Mouse (Mus musculus) thymus, postnatal 14 days (tissue): ENCODE data around the gene Nemf.
"Not testable (repeated sequence)": the region's sequence is repeated elsewhere in the genome, so short reads cannot be mapped to it uniquely, and the experiment has no call there.

Source experiments
- DNase-seq: peaks from one replicate; pipeline ENCODE4 v3.0.0; 2021

The Nemf gene

DNA sequence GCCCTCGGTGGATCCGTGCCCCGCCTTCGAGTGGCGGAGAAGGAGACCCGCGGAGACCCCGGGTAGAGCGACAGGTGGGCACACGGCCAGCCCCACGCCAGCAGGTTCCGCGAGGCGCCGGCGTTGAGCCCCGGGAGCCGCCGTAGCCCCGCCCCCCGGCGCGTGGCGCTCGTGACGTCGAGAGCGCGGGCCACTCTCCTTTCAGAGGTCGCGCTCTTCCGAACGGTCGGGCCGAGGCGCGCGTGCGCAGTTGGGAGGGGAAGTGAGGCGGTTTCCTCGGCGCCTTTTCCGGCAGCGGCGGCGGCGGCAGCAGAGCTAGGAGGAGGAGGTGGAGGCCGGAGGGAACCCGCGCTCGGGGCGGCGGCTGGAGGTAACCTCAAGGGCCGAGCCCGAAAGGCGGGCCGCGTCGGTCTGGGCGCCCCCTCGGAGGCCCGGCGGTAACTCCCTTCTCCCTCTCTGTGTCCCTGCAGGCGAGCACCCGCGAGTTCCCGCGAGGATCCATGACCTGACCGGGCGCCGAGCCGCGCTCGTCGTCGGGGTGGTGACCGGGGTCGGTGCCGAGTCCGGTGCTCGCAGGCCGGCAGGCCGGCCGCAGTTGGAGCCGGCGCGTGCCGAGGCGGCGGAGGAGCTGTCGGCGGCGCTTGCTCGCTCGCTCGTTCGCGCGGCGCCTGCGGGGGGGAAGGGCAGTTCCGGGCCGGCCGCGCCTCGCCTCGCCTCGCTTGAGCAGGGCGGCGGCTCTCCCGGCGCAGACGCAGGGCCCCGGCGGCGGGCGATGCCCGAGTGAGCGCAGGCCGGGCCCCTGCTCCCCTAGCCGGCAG lies 15.1 kb upstream of the Nemf start, which contains the start of the genes Arf6 and Gm9887:
Gene Arf6 (plus strand): TSS at position 297 of the 818 bp plus-strand sequence.
Gene Gm9887 (minus strand): TSS at position 605 of the 818 bp plus-strand sequence.
- DNase-seq: peak; percentile 99

- DNase-seq: peak; percentile 84
Observed at GRCm38 (mm10) chr12:69371421-69371853, 14.5 kb upstream of the Nemf start.

GRCm38 (mm10) chr12:69370936-69371335 lies 14.0 kb upstream of the Nemf start:
- DNase-seq: no peak

GRCm38 (mm10) chr12:69367557-69367956 lies 10.6 kb upstream of the Nemf start:
- no peak for DNase-seq

GRCm38 (mm10) chr12:69366424-69366823 lies 9.5 kb upstream of the Nemf start:
- DNase-seq: peak; percentile 21

DNA sequence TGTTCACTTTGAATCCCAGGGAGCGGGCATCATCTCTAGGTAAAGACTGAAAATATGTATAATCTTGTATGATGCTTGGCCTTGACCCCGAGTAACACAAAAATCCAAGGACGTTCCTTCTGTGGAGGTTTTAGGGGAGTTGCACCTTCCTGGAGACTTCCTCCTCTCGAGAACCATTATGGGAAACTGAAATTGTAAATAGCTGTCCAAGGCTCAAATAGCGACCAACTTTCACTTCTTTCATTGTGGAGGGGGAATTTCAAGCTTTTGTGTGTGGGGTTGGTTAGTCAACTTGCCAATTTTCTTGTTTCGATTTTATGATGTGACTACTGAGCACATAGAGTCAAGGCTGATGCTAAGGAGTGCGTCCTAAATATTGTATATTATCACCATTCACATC lies 8.8 kb upstream of the Nemf start:
- no peak for DNase-seq

DNA sequence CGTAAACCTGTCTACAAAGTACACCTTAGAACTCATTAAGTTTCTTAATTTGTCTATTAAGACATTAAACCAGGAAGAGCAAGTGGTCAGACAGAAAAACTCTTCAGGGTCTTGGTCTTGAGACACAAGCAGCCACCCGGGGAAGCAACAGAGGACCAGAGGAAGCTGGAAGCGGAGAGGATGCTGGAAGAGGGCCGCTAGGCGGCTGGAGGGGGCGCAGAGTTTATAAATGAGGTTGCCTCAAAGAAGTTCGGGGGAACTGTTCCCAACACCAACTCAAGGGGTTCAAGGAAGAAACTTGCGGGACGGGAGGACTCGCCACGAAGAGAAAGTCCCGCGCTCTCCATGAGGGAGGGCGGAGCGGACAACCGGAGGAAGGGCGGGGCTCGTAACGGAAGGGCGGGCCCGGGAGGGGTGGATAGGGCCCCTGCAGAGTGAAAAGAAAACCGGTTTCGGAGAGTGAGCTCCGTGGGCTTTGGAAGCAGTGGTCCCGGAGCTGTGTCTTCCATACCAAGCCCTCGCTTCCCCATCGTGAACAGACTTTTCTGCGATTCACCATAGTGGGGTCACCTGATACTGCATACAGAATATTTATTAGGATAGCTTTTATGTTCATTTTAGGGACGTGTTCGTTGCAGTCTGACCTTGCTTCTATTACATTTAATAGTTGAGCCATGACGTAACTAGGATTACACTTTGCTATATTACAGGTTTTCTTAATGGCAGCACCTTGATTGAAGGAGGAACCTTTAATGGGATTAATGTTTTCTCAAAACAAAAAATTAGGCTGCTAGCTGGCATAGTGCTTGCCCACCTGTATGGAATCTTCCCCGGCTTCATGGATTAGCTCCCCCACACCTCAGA lies 7.2 kb upstream of the Nemf start:
- peak; percentile 88 for DNase-seq

GRCm38 (mm10) chr12:69363110-69363509 lies 6.1 kb upstream of the Nemf start:
- not testable (repeated sequence) for DNase-seq

DNA sequence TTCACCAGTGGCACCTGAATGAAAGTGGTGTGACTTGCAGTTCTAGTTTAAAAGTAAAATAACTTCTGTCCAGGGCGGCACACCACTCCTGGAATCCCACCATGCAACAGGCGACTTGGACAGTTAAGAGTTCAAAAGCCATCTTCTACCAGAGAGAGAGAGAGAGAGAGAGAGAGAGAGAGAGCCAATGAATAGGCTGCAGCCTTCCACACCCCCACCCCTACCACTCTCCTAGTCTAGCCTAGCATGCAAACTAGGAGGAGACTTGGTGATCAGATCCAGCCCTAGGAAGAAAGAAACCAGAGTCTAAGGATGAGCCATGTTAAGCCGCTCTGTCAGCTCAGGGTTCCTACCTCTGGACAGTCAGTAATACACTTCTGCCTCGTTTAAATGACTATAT lies 5.4 kb upstream of the Nemf start:
- DNase-seq: peak; percentile 20

- no peak for DNase-seq
Observed at GRCm38 (mm10) chr12:69361919-69362318, 5.0 kb upstream of the Nemf start.

DNA sequence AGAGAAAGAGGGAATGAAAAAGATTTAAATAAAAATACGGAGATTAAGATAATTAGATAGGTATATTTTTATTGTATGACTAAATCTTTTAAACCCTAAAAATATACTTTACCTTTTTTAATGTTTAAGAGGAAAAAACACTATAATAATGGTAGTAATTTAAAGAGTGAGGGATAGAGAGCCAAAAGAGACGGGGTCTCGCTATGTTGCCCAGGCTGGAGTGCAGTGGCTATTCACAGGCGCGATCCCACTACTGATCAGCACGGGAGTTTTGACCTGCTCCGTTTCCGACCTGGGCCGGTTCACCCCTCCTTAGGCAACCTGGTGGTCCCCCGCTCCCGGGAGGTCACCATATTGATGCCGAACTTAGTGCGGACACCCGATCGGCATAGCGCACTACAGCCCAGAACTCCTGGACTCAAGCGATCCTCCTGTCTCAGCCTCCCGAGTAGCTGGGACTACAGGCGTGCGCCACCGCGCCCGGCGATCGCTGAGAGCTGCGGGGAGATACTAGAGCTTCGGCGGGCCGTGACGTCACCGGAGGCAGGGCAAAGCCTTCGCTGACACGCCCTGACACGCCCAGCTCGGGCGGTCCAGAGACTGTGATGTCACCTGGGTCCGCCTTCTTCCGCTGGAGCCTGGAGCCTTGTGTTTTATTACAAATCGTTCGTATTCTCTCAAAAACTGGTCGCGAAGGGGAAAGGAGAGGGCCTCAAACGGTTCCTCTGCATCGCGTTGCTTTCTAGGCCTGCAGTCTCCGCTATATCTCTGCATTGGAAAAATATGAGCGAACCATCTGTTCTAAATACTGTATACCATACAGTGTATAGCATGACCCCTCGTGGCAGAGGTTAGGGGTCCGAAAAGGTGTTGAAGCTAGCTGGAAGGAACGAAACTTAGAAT lies 4.3 kb upstream of the Nemf start:
- DNase-seq: peak; percentile 100

DNA sequence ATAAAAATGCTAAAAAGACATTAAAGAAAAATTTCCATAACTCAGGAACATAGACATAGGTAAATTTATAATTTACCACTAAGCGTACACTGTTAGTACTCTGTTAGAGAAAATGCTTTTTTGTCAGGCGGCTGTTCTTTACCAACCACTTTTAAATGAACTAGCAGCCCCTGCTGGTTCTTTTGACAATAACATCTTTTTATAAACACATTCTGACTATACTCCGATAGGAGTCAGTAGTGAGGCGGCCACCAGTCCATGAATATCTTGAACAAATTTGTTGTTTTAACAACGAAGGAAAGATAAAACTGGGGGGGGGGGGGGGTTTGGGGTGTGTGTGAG lies 3.7 kb upstream of the Nemf start:
- peak; percentile 50 for DNase-seq

DNA sequence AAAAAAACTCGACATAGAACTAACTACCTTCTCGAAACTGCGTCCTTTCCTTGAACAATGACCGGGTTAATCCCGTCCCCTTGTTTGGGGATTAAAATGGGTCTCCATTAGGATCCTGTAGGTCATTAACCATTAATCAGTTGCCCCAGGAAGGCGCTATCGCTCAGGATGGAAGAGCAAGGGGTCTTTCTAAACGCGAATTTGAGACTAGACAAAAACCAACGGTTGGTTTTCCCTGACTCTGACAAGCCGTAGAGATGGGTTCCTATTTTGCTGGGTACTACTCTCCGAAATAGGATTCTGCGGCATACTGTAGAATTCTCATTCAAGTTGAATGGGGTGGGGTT lies 308 bp upstream of the Nemf start:
- DNase-seq: no peak

DNA sequence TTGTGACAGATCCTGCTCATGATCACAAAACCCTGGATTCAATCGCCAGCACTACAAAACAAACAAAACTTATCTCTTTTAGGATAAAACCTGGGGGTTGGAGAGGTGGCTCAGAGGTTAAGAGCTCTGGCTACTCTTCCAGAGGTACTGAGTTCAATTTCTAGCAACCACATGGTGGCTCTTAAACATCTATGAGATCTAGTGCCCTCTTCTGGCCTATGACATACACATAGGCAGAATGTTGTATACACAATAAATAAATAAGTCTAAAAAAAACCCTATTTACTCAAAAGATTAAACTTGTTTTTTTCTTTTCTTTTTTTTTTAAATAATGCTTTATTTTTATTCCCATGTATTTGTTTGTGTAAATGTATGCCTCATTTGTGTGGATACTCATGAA lies 5.3 kb downstream of the Nemf start:
- DNase-seq: no peak

- DNase-seq: no peak
Observed at GRCm38 (mm10) chr12:69349928-69350327, 7.0 kb downstream of the Nemf start.

- peak; percentile 43 for DNase-seq
Observed at GRCm38 (mm10) chr12:69333547-69333946, 23.4 kb downstream of the Nemf start.

DNA sequence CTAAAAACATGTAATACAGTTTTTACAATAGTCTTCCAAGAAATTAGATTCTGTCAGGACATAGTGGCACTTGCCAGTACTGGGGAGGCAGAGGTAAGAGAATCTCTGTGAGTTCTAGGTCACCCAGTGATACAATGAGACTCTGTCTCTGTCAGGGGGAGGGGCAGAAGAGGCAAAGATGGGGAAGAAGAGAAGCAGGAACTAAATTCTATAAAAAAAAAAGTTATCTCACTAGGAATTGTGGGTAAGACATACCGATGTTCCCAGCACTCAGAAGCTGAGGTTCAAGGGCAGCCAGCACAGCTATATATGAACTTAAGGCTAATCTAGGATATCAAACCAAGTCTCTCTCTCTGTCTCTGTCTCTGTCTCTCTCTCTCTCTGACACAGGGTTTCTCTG lies 24.8 kb downstream of the Nemf start:
- DNase-seq: no peak

DNA sequence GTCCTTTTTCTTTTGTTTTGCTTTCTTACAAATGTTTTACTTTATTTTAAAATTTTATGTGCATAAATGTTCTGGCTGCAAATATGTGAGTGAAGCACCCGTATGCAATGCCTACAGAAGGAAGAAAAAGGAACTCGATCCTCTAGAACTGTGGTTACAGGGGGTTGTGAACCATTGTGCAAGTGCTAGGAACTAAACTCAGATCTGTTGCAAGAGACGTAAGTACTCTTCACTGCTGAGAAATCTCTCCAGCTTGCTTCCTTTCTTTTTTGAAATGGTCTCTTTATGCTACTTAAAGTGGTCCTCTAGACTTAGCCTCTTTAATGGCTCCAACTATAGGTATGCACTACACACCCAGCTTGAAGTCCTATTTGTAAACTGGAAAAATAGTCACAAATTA lies 25.8 kb downstream of the Nemf start:
- DNase-seq: no peak

DNA sequence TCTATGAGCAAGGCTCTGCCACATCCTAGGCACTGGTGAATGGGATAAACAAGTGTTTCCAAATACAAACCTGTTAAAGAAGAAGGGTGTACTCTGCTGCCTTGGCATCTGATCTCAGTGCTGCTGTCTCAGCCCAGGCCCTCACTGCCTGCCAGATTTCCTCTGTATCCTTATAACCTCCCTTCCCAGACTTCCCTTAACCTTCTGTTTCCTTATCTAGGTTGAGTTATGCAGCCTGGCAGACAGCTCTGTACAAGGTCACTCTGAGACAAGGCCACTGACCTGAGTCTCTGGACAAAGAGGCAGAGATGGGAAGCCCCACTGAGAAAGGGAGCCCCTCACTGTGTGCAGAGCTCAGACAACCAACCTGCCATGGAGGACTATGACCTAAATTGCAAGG lies 38.5 kb downstream of the Nemf start:
- no peak for DNase-seq

GRCm38 (mm10) chr12:69309659-69310058 lies 47.3 kb downstream of the Nemf start:
- no peak for DNase-seq

GRCm38 (mm10) chr12:69306333-69306732 lies 50.6 kb downstream of the Nemf start:
- DNase-seq: no peak

DNA sequence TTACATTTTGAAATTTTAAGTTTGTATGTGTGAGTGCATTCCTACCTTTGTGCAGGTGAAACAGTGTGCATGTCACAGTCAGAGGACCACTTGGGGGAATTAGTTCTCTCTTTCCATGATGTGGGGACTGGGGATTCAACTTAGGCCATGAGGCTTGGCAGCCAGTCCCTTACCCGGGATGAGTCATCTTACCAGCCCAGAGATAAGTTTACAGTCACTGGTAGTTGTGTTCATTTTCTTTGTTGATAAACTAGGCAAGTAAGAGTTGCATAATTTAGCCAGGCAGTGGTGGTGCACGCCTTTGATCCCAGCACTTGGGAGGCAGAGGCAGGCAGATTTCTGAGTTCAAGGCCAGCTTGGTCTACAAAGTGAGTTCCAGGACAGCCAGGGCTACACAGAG lies 52.9 kb downstream of the Nemf start:
- no peak for DNase-seq

GRCm38 (mm10) chr12:69302171-69302570 lies 54.8 kb downstream of the Nemf start:
- DNase-seq: no peak
